Mouse (Mus musculus): ENCODE data around the gene Grip2. TPM values are rescaled to one million over a fixed set of nuclear protein-coding genes. Genes with fewer than 3 reads are reported as not detected.

Grip2 gene
- polyA plus RNA-seq, 1 experiment from 2014 or later, result not detected

GRCm38 (mm10) chr6:91719865-91720533 is 107.1 kb downstream of the Grip2 start:
- H3K36me3 ChIP-seq (replicated peaks; ENCODE audit: insufficient read depth, low read length), result peaks cover 26% of the 10 kb centered on the region
- peak overlapping the region; percentile 98 for H3K27ac ChIP-seq (ENCODE audit: low read depth)
- peak overlapping the region; percentile 37; the same call in 1 of the 2 replicates for H3K9ac ChIP-seq (replicated peaks)

GRCm38 (mm10) chr6:91719042-91719747 is 107.9 kb downstream of the Grip2 start:
- H3K4me2 ChIP-seq (ENCODE audit: low read depth, low read length), result no peak overlapping the region
- ATAC-seq, result peak; percentile 85
- no peaks in the 10 kb centered on the region for H3K27me3 ChIP-seq (ENCODE audit: insufficient read depth, low read length)
- H3K9me3 ChIP-seq (ENCODE audit: low read length), result no peaks in the 10 kb centered on the region
- H3K9ac ChIP-seq (replicated peaks), result peak overlapping the region; percentile 38
- DNase-seq, result peak; percentile 72
- peak overlapping the region; percentile 98 for H3K27ac ChIP-seq (ENCODE audit: low read depth)
- H3K36me3 ChIP-seq (replicated peaks; ENCODE audit: insufficient read depth, low read length), result peaks cover 23% of the 10 kb centered on the region
- WGBS (ENCODE audit: insufficient replicate concordance), result 78% methylated on average over 6 of the region's 6 CpGs
- peak; percentile 80 for TF ChIP-seq EP300 (IDR thresholded peaks at IDR 0.05; ENCODE audit: low read depth)
- TF ChIP-seq CTCF (IDR thresholded peaks at IDR 0.05; ENCODE audit: low read depth), result no peak
- no peak overlapping the region for H3K4me3 ChIP-seq (ENCODE audit: low read depth, low read length)
- H3K4me1 ChIP-seq (ENCODE audit: insufficient read depth), result peaks cover 13% of the 10 kb centered on the region

More at GRCm38 (mm10) chr6:91719865-91720533, 107.1 kb downstream of the Grip2 start:
- DNase-seq (no peak), ATAC-seq (no peak)
- H3K4me2 ChIP-seq (ENCODE audit: low read depth, low read length), result no peak overlapping the region
- H3K27me3 ChIP-seq (ENCODE audit: insufficient read depth, low read length), result no peaks in the 10 kb centered on the region
- H3K9me3 ChIP-seq (ENCODE audit: low read length), result no peaks in the 10 kb centered on the region
- WGBS (ENCODE audit: insufficient replicate concordance), result 68% methylated on average over 9 of the region's 9 CpGs
- H3K4me1 ChIP-seq (ENCODE audit: insufficient read depth), result peaks cover 13% of the 10 kb centered on the region
- H3K4me3 ChIP-seq (ENCODE audit: low read depth, low read length), result no peak overlapping the region
- TF ChIP-seq EP300 (IDR thresholded peaks at IDR 0.05; ENCODE audit: low read depth) (no peak), CTCF (IDR thresholded peaks at IDR 0.05; ENCODE audit: low read depth) (no peak)

GRCm38 (mm10) chr6:91718603-91719002 is 108.4 kb downstream of the Grip2 start:
- 52% methylated on average over 3 of the region's 3 CpGs for WGBS (ENCODE audit: insufficient replicate concordance)
- Histone ChIP-seq H3K9me3 (ENCODE audit: low read length) (no peaks in the 10 kb centered on the region), H3K4me3 (ENCODE audit: low read depth, low read length) (no peak overlapping the region), H3K9ac (replicated peaks) (peak overlapping the region; percentile 38), H3K4me1 (ENCODE audit: insufficient read depth) (peaks cover 17% of the 10 kb centered on the region), H3K4me2 (ENCODE audit: low read depth, low read length) (no peak overlapping the region), H3K27me3 (ENCODE audit: insufficient read depth, low read length) (no peaks in the 10 kb centered on the region), H3K36me3 (replicated peaks; ENCODE audit: insufficient read depth, low read length) (peaks cover 20% of the 10 kb centered on the region), H3K27ac (ENCODE audit: low read depth) (peak overlapping the region; percentile 98)
- no peak for DNase-seq
- TF ChIP-seq CTCF (IDR thresholded peaks at IDR 0.05; ENCODE audit: low read depth) (no peak), EP300 (IDR thresholded peaks at IDR 0.05; ENCODE audit: low read depth) (no peak)
- peak; percentile 7 for ATAC-seq

- Histone ChIP-seq H3K4me1 (ENCODE audit: insufficient read depth) (peaks cover 22% of the 10 kb centered on the region), H3K9ac (replicated peaks) (peak overlapping the region; percentile 38), H3K36me3 (replicated peaks; ENCODE audit: insufficient read depth, low read length) (peaks cover 16% of the 10 kb centered on the region), H3K9me3 (ENCODE audit: low read length) (no peaks in the 10 kb centered on the region), H3K4me2 (ENCODE audit: low read depth, low read length) (no peak overlapping the region), H3K4me3 (ENCODE audit: low read depth, low read length) (no peak overlapping the region), H3K27ac (ENCODE audit: low read depth) (peak overlapping the region; percentile 98), H3K27me3 (ENCODE audit: insufficient read depth, low read length) (no peaks in the 10 kb centered on the region)
- 55% methylated on average over 2 of the region's 2 CpGs for WGBS (ENCODE audit: insufficient replicate concordance)
- TF ChIP-seq EP300 (IDR thresholded peaks at IDR 0.05; ENCODE audit: low read depth), result no peak
- no peak for TF ChIP-seq CTCF (IDR thresholded peaks at IDR 0.05; ENCODE audit: low read depth)
- no peak for DNase-seq
- ATAC-seq, result no peak
Measured at GRCm38 (mm10) chr6:91718067-91718466, 109.0 kb downstream of the Grip2 start.

GRCm38 (mm10) chr6:91715988-91716810 is 110.9 kb downstream of the Grip2 start:
- Histone ChIP-seq H3K36me3 (replicated peaks; ENCODE audit: insufficient read depth, low read length) (peaks cover 23% of the 10 kb centered on the region), H3K9ac (replicated peaks) (no peak overlapping the region), H3K27me3 (ENCODE audit: insufficient read depth, low read length) (no peaks in the 10 kb centered on the region), H3K4me3 (ENCODE audit: low read depth, low read length) (no peak overlapping the region), H3K9me3 (ENCODE audit: low read length) (no peaks in the 10 kb centered on the region), H3K27ac (ENCODE audit: low read depth) (peak overlapping the region; percentile 98), H3K4me2 (ENCODE audit: low read depth, low read length) (no peak overlapping the region), H3K4me1 (ENCODE audit: insufficient read depth) (peaks cover 40% of the 10 kb centered on the region)
- ATAC-seq (peak; percentile 37), DNase-seq (peak; percentile 45)
- WGBS (ENCODE audit: insufficient replicate concordance), result 32% methylated on average over 6 of the region's 6 CpGs
- no peak for TF ChIP-seq CTCF (IDR thresholded peaks at IDR 0.05; ENCODE audit: low read depth)
- no peak; the same call in 1 of the 2 replicates for TF ChIP-seq EP300 (IDR thresholded peaks at IDR 0.05; ENCODE audit: low read depth)

GRCm38 (mm10) chr6:91715023-91715422 is 112.0 kb downstream of the Grip2 start:
- Histone ChIP-seq H3K4me3 (ENCODE audit: low read depth, low read length) (no peak overlapping the region), H3K36me3 (replicated peaks; ENCODE audit: insufficient read depth, low read length) (peaks cover 25% of the 10 kb centered on the region), H3K4me1 (ENCODE audit: insufficient read depth) (peaks cover 40% of the 10 kb centered on the region), H3K9me3 (ENCODE audit: low read length) (no peaks in the 10 kb centered on the region), H3K4me2 (ENCODE audit: low read depth, low read length) (no peak overlapping the region), H3K27ac (ENCODE audit: low read depth) (peak overlapping the region; percentile 98), H3K27me3 (ENCODE audit: insufficient read depth, low read length) (no peaks in the 10 kb centered on the region), H3K9ac (replicated peaks) (no peak overlapping the region)
- TF ChIP-seq EP300 (IDR thresholded peaks at IDR 0.05; ENCODE audit: low read depth), result no peak
- TF ChIP-seq CTCF (IDR thresholded peaks at IDR 0.05; ENCODE audit: low read depth), result no peak
- ATAC-seq, result no peak
- WGBS (ENCODE audit: insufficient replicate concordance), result 75% methylated on average over 8 of the region's 8 CpGs
- DNase-seq, result no peak
